Mouse (Mus musculus): ENCODE data around the gene Itgb2. TPM values are rescaled to one million over a fixed set of nuclear protein-coding genes. Genes with fewer than 3 reads are reported as not detected.

Gene Itgb2
- polyA plus RNA-seq, 1 experiment from 2014 or later, result 23.1 TPM

DNA sequence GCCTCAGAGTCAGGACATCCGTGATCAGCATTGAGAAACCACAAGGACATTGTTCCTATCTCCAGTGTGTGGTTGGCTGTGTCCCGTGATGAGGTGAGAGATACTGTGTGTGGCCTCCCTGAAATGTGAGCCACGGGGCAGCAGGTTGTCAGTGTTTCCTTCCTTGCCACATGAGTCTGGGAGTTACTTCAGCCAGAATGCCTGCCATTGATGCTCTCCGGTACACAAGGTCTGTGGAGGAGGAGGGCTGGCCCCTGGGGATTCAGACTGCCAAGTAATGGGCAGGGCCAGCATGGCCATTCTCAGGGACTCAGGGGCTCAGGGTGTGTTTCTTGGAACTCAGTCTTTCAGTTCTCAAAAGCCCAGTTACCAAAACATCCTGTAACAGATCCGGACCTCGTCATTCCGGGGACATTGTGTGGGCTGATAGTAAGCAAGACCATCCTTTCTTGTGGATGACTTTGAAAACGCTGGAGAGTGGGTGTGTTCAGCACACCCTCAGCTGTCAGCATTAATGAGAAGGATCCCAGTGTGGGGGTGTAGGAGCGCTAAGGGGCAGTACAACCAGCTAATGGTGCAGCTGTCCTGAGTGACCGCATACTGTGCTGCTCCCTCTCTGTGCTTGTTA lies 53.9 kb downstream of the Itgb2 start:
- H3K36me3 ChIP-seq (replicated peaks; ENCODE audit: insufficient read depth, low read length), result peaks cover 10% of the 10 kb centered on the region
- 37% methylated on average over 10 of the region's 10 CpGs for WGBS (ENCODE audit: insufficient replicate concordance)
- peak; percentile 34 for DNase-seq
- peaks cover 57% of the 10 kb centered on the region for H3K4me1 ChIP-seq (ENCODE audit: insufficient read depth)
- H3K4me2 ChIP-seq (ENCODE audit: low read depth, low read length), result peak overlapping the region; percentile 83
- no peaks in the 10 kb centered on the region for H3K27me3 ChIP-seq (ENCODE audit: insufficient read depth, low read length)
- H3K9ac ChIP-seq (replicated peaks), result peak overlapping the region; percentile 26; the same call in 1 of the 2 replicates
- ATAC-seq, result peak; percentile 3; the same call in 1 of the 2 replicates
- peak; percentile 52 for TF ChIP-seq EP300 (IDR thresholded peaks at IDR 0.05; ENCODE audit: low read depth)
- no peak for TF ChIP-seq CTCF (IDR thresholded peaks at IDR 0.05; ENCODE audit: low read depth)
- peak overlapping the region; percentile 19; the same call in 1 of the 2 replicates for H3K4me3 ChIP-seq (ENCODE audit: low read depth, low read length)
- no peaks in the 10 kb centered on the region for H3K9me3 ChIP-seq (ENCODE audit: low read length)
- peak overlapping the region; percentile 99; the same call in 1 of the 2 replicates for H3K27ac ChIP-seq (ENCODE audit: low read depth)

DNA sequence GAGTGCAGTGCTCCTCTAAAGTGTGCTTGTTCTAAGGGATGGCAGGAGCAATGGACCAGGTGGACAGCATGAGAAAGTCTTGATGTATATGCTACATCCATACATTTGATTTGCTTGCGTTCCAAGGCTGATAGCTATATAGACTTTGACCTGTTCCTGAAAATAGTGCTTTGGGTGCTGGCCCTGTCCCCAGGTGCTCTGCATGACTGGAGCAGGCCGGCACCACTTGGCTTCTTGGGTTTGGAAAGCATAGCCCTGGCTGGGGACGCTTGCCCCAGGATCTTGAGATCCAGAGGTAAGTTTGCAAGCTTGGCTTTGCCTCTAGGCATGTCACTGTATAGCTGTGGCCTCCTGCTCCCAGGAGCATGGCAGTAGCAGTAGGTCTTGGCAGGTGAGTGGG lies 56.6 kb downstream of the Itgb2 start:
- Histone ChIP-seq H3K4me2 (ENCODE audit: low read depth, low read length) (0 out of 2 replicates have a peak overlapping the region, but pooled peaks have one; percentile 3), H3K27me3 (ENCODE audit: insufficient read depth, low read length) (no peaks in the 10 kb centered on the region), H3K4me3 (ENCODE audit: low read depth, low read length) (no peak overlapping the region), H3K9me3 (ENCODE audit: low read length) (no peaks in the 10 kb centered on the region), H3K9ac (replicated peaks) (no peak overlapping the region), H3K4me1 (ENCODE audit: insufficient read depth) (peaks cover 65% of the 10 kb centered on the region), H3K36me3 (replicated peaks; ENCODE audit: insufficient read depth, low read length) (peaks cover 25% of the 10 kb centered on the region), H3K27ac (ENCODE audit: low read depth) (0 out of 2 replicates have a peak overlapping the region, but pooled peaks have one; percentile 67)
- DNase-seq (no peak), ATAC-seq (no peak)
- 86% methylated on average over 3 of the region's 3 CpGs for WGBS (ENCODE audit: insufficient replicate concordance)
- TF ChIP-seq CTCF (IDR thresholded peaks at IDR 0.05; ENCODE audit: low read depth), result no peak

DNA sequence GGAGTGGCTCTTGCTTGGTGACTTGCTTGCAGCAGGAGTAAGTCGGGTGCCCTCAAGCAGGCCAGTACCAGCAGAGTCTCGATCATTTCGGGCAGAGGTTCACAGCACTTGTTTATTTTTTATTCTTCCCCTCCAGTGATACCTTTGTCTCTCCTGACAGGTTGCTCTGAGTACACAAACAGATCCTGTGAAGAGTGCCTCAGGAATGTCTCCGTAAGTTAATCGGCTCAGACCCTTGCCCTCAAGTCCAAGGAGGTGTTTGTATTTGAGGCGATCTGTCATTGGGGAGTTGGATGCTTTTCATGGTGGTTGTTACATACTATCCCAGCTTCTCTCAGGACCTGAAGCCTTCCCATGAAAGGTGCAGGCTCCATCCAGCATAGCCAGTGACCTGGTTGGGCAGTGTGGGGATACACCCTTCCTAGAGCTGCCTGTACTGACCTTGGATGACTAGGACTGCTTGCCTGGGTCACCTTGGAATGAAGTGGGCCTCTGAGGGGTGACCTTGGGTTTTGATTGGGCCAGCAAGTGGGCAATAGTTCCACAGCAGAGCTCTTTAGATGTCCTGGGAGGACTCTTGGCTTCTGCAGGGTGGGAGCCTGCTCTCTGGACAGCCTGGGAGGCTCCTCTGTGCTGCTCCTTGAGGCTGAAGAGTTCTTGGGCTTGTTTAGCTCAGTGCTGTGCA lies 57.2 kb downstream of the Itgb2 start:
- peaks cover 30% of the 10 kb centered on the region for H3K36me3 ChIP-seq (replicated peaks; ENCODE audit: insufficient read depth, low read length)
- DNase-seq (no peak), ATAC-seq (no peak)
- WGBS (ENCODE audit: insufficient replicate concordance), result 71% methylated on average over 6 of the region's 6 CpGs
- H3K4me1 ChIP-seq (ENCODE audit: insufficient read depth), result peaks cover 65% of the 10 kb centered on the region
- no peaks in the 10 kb centered on the region for H3K27me3 ChIP-seq (ENCODE audit: insufficient read depth, low read length)
- no peak overlapping the region for H3K4me3 ChIP-seq (ENCODE audit: low read depth, low read length)
- no peaks in the 10 kb centered on the region for H3K9me3 ChIP-seq (ENCODE audit: low read length)
- TF ChIP-seq CTCF (IDR thresholded peaks at IDR 0.05; ENCODE audit: low read depth) (no peak), EP300 (IDR thresholded peaks at IDR 0.05; ENCODE audit: low read depth) (no peak)
- no peak overlapping the region for H3K4me2 ChIP-seq (ENCODE audit: low read depth, low read length)
- peak overlapping the region; percentile 67 for H3K27ac ChIP-seq (ENCODE audit: low read depth)
- H3K9ac ChIP-seq (replicated peaks), result peak overlapping the region; percentile 46

- Histone ChIP-seq H3K9ac (replicated peaks) (peak overlapping the region; percentile 46; the same call in 1 of the 2 replicates), H3K4me1 (ENCODE audit: insufficient read depth) (peaks cover 59% of the 10 kb centered on the region), H3K36me3 (replicated peaks; ENCODE audit: insufficient read depth, low read length) (peaks cover 38% of the 10 kb centered on the region), H3K27ac (ENCODE audit: low read depth) (peak overlapping the region; percentile 67), H3K4me3 (ENCODE audit: low read depth, low read length) (no peak overlapping the region), H3K27me3 (ENCODE audit: insufficient read depth, low read length) (no peaks in the 10 kb centered on the region), H3K9me3 (ENCODE audit: low read length) (no peaks in the 10 kb centered on the region), H3K4me2 (ENCODE audit: low read depth, low read length) (peak overlapping the region; percentile 18; the same call in 1 of the 2 replicates)
- WGBS (ENCODE audit: insufficient replicate concordance), result 64% methylated on average over 2 of the region's 2 CpGs
- no peak for ATAC-seq
- DNase-seq, result no peak
- TF ChIP-seq EP300 (IDR thresholded peaks at IDR 0.05; ENCODE audit: low read depth) (no peak), CTCF (IDR thresholded peaks at IDR 0.05; ENCODE audit: low read depth) (no peak)
Observed at GRCm38 (mm10) chr10:77588036-77588435, 58.0 kb downstream of the Itgb2 start.

- Histone ChIP-seq H3K4me2 (ENCODE audit: low read depth, low read length) (peak overlapping the region; percentile 32; the same call in 1 of the 2 replicates), H3K36me3 (replicated peaks; ENCODE audit: insufficient read depth, low read length) (peaks cover 46% of the 10 kb centered on the region), H3K27me3 (ENCODE audit: insufficient read depth, low read length) (no peaks in the 10 kb centered on the region), H3K4me1 (ENCODE audit: insufficient read depth) (peaks cover 48% of the 10 kb centered on the region), H3K9ac (replicated peaks) (no peak overlapping the region), H3K27ac (ENCODE audit: low read depth) (peak overlapping the region; percentile 67), H3K4me3 (ENCODE audit: low read depth, low read length) (no peak overlapping the region), H3K9me3 (ENCODE audit: low read length) (no peaks in the 10 kb centered on the region)
- DNase-seq (no peak), ATAC-seq (no peak)
- WGBS (ENCODE audit: insufficient replicate concordance), result 41% methylated on average over 7 of the region's 7 CpGs
- TF ChIP-seq EP300 (IDR thresholded peaks at IDR 0.05; ENCODE audit: low read depth) (no peak), CTCF (IDR thresholded peaks at IDR 0.05; ENCODE audit: low read depth) (no peak)
Observed at GRCm38 (mm10) chr10:77589117-77589516, 59.1 kb downstream of the Itgb2 start.

DNA sequence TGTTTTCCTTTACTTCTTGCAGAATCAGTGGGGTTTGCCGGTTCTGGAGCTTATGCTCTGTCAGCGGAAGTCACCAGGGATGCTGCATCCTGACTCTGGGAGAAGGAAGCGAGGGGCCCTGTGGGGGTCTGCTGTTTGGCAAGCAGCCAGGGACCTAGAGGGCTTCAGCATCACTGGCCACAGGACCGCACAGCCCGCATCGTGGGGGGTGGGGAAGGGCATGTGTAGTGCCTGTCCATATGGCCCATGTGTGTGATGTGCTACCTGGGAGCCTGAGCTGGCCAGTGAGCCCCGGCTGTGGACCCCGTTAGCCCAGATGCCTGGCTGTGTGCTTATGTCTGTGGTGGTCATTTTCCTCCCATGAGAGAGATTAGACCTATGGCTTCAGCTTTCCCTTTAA lies 59.7 kb downstream of the Itgb2 start:
- Histone ChIP-seq H3K27me3 (ENCODE audit: insufficient read depth, low read length) (no peaks in the 10 kb centered on the region), H3K4me3 (ENCODE audit: low read depth, low read length) (no peak overlapping the region), H3K27ac (ENCODE audit: low read depth) (peak overlapping the region; percentile 67), H3K4me2 (ENCODE audit: low read depth, low read length) (no peak overlapping the region), H3K9me3 (ENCODE audit: low read length) (no peaks in the 10 kb centered on the region), H3K36me3 (replicated peaks; ENCODE audit: insufficient read depth, low read length) (peaks cover 53% of the 10 kb centered on the region), H3K9ac (replicated peaks) (no peak overlapping the region), H3K4me1 (ENCODE audit: insufficient read depth) (peaks cover 48% of the 10 kb centered on the region)
- ATAC-seq, result no peak
- no peak for TF ChIP-seq CTCF (IDR thresholded peaks at IDR 0.05; ENCODE audit: low read depth)
- no peak for TF ChIP-seq EP300 (IDR thresholded peaks at IDR 0.05; ENCODE audit: low read depth)
- no peak for DNase-seq
- WGBS (ENCODE audit: insufficient replicate concordance), result 70% methylated on average over 8 of the region's 8 CpGs
